Mouse (Mus musculus) macrophage (primary cell): ENCODE data around the gene Kxd1. TPM values are rescaled to one million over a fixed set of nuclear protein-coding genes. Genes with fewer than 3 reads are reported as not detected.

Experiments
- H3K27ac ChIP-seq: fragments of 350-480 bp; formaldehyde crosslinking; 2 replicates; pipeline ENCODE4 v1.9.0; 2021
- H3K36me3 ChIP-seq: fragments of 350-480 bp; formaldehyde crosslinking; 2 replicates; pipeline ENCODE4 v1.9.0; 2021; ENCODE audit errors: inconsistent target
- H3K4me3 ChIP-seq: fragments of 350-480 bp; formaldehyde crosslinking; 2 replicates; pipeline ENCODE4 v1.9.0; 2021; ENCODE audit errors: inconsistent target
- H3K79me2 ChIP-seq: fragments of 350-480 bp; formaldehyde crosslinking; 2 replicates; pipeline ENCODE4 v1.9.0; 2021; ENCODE audit errors: inconsistent target
- WGBS: methylation state at CpG from one replicate; pipeline ENCODE4 v1.1.7; 2026; ENCODE audit warnings: inconsistent platforms; ENCODE audit not compliant: missing documents; 5-methylcytosine and 5-hydroxymethylcytosine counted together
- polyA plus RNA-seq: library from polyadenylated mRNA; stranded (reverse); fragments of 250-400 nt; gene quantifications from 3 replicates; pipeline ENCODE4 v1.2.4, GENCODE M21; 2018; ENCODE audit warnings: inconsistent platforms

Kxd1 gene
- polyA plus RNA-seq, 1 experiment from 2014 or later = 80.3 TPM

DNA sequence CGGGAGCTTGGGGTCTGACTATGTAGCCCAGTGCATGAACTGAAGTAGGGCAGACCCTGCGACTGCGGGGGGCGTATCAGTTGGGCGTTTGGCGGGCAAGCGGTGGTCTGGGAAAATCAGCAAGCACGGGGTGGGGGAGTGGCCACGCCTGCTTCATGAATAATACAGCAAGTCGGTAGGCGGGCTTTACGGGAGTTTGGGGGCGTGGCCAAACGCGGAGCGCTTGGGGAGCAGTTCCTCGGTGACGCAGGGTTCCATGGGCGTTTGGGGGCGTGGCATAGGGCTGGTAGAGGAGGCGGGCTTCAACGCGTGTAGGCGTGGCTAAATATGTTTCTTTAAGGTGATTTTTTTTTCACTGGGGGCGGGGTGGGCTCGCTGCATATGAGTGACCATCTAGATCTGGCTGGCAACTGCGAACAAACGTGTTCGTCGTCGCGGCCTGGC is 10.9 kb upstream of the Kxd1 start:
- Histone ChIP-seq H3K4me3 (peak overlapping the region; percentile 96), H3K27ac (peak overlapping the region; percentile 91), H3K79me2 (peaks cover 41% of the 10 kb centered on the region), H3K36me3 (peaks cover 18% of the 10 kb centered on the region; the same call in 1 of the 2 replicates)
- WGBS = 0% methylated on average over 32 of the region's 32 CpGs

DNA sequence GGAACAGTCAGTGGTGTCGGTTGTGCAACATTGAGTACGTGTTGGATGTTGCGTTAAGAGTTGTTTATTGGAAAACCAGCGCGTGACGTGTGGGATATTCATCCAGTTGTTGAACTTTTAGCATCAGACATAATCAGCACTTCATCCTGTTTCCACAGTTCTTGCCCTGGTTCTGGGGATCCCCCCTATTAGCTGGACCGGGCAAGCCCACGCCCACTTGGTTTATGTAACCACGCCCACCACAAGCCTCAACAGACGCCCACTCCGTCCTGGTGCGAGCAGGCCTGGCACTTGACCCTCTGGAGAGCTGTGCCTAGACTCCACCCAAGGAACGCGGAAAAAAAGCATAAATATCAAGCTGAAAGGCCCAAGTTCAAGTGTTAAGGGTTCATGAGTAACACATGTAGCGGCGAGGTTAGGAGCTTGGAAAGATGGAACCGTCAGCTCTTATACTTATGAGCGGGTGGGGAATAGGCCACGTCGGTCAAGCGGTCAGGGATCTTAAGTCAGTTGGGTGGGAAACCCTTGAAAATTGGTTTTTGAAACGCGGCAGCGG is 10.3 kb upstream of the Kxd1 start:
- Histone ChIP-seq H3K4me3 (peak overlapping the region; percentile 96), H3K79me2 (peaks cover 36% of the 10 kb centered on the region), H3K27ac (peak overlapping the region; percentile 91), H3K36me3 (peaks cover 20% of the 10 kb centered on the region; the same call in 1 of the 2 replicates)
- 8% methylated on average over 24 of the region's 24 CpGs for WGBS

DNA sequence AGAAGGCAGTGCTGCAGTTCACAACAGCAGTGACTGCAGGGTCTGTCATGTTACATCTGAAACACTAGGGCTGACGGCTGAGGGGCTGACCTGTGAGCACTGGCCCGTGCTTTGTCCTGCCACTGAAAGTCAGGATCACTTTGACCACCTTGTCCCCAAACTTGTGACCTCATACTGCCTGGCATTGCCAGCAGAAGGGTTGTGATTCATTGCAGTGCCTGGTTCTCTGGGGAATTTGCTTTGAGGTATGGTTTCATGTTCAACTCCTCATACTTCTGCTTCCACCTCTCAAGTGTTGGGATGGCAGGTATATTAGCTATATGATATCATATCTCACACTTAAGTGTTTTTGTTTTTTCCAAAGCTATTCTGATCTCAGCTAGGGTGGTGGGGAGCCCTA is 7.9 kb upstream of the Kxd1 start:
- Histone ChIP-seq H3K27ac (no peak overlapping the region), H3K79me2 (peaks cover 24% of the 10 kb centered on the region), H3K4me3 (no peak overlapping the region), H3K36me3 (peaks cover 43% of the 10 kb centered on the region)
- WGBS = 96% methylated on average over 2 of the region's 2 CpGs

DNA sequence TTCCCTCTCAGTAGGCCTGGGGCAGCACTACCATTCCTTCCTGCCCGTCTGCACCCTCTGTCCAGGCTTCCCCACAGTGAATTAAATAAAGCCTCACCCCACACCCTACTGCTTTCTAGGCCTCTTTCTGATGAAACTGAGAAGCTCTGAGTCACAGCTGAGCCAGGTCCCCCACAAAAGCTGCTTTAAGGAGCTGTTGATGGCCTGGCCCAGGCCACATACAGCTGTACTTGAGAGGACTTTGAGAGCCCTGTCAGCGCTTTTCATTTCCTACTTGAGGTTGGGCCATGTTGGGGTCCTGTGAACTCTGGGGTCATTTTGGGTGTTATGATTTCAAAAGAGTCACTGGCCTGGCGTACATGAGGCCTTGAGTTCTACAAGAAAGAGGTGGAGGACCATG is 7.5 kb upstream of the Kxd1 start:
- no peak overlapping the region for H3K27ac ChIP-seq
- 94% methylated on average over 3 of the region's 3 CpGs for WGBS
- no peak overlapping the region for H3K4me3 ChIP-seq
- H3K79me2 ChIP-seq = peaks cover 24% of the 10 kb centered on the region
- peaks cover 47% of the 10 kb centered on the region for H3K36me3 ChIP-seq

DNA sequence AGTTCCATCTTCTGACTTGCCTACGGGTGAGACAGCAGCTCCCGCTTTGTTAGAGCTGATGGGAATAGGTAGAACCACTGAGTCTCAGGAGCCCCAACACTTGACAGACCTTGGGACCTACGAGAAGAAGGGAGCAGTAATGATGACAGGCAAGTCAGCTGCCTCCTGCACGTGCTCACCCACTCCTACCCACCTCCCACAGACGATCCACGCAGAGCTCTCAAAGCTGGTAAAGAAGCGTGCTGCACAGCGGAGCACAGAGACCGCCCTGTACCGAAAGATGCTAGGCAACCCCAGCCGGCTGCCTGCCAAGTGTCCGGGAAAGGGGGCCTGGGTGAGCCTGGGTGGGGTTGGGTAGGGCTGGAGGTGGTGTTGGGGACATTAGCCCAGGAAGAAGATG is 6.5 kb upstream of the Kxd1 start:
- H3K27ac ChIP-seq = no peak overlapping the region
- H3K79me2 ChIP-seq = peaks cover 26% of the 10 kb centered on the region
- H3K4me3 ChIP-seq = no peak overlapping the region
- H3K36me3 ChIP-seq = peaks cover 47% of the 10 kb centered on the region
- WGBS = 97% methylated on average over 8 of the region's 12 CpGs

DNA sequence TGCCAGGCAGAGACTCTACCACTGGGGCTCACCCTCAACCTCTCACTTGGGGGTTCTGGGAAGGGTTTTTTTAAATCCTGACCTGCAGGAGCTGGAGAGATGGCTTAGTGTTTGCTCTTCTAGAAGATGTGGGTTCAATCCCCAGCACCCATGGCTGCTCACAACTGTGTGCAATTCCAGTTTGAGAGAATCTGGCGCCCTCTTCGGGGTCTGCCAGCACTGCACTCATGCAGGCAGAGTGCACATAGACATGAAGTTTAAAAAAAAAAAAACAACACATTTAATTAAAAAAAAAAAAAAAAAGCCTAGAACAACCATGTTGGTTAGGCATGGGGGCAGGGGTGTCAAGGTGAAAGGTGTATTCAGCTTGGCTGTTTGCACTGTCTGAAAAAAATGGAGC is 2.6 kb upstream of the Kxd1 start:
- Histone ChIP-seq H3K4me3 (no peak overlapping the region), H3K36me3 (peaks cover 45% of the 10 kb centered on the region), H3K79me2 (peaks cover 41% of the 10 kb centered on the region), H3K27ac (0 out of 2 replicates have a peak overlapping the region, but pooled peaks have one; percentile 76)
- WGBS = 94% methylated on average over 2 of the region's 2 CpGs

DNA sequence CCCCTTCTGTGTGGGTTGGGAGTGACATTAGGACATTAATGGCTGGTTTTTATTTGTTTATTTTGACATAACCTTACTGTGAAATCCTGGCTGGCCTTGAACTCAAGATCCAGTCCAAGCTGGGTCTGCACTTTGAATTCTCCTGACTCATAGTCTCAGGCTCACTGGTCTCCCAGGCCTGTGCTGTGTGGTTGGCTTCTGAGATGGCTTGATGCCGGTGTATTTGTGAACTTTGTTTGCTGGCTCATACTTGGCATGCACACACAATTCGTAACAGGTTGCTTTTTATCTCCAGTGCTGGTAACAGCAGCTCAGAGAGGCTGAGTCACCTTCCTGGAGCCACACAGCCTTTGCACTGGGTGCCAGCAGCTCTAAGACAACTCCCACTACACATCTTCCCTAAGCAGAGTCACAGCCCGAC is 2.0 kb upstream of the Kxd1 start:
- 90% methylated on average over 3 of the region's 3 CpGs for WGBS
- Histone ChIP-seq H3K79me2 (peaks cover 41% of the 10 kb centered on the region), H3K27ac (peak overlapping the region; percentile 76), H3K4me3 (peak overlapping the region; percentile 92; the same call in 1 of the 2 replicates), H3K36me3 (peaks cover 39% of the 10 kb centered on the region)

DNA sequence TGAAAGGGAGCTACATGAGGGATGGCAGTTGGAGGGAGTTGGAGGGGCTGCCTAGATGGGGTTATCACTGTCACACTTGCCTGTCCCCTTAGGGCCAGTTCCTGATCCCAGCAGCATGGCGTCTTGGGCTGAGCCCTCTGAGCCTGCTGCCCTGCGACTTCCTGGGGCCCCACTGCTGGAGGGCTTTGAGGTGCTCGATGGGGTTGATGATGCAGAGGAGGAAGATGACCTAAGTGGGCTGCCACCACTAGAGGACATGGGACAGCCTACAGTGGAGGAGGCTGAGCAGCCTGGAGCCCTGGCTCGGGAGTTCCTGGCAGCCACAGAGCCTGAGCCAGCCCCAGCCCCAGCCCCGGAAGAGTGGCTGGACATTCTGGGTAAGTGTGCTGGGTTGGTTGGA is 1.5 kb upstream of the Kxd1 start:
- Histone ChIP-seq H3K36me3 (peaks cover 35% of the 10 kb centered on the region), H3K79me2 (peaks cover 41% of the 10 kb centered on the region), H3K4me3 (peak overlapping the region; percentile 92; the same call in 1 of the 2 replicates), H3K27ac (peak overlapping the region; percentile 76)
- 49% methylated on average over 5 of the region's 5 CpGs for WGBS

DNA sequence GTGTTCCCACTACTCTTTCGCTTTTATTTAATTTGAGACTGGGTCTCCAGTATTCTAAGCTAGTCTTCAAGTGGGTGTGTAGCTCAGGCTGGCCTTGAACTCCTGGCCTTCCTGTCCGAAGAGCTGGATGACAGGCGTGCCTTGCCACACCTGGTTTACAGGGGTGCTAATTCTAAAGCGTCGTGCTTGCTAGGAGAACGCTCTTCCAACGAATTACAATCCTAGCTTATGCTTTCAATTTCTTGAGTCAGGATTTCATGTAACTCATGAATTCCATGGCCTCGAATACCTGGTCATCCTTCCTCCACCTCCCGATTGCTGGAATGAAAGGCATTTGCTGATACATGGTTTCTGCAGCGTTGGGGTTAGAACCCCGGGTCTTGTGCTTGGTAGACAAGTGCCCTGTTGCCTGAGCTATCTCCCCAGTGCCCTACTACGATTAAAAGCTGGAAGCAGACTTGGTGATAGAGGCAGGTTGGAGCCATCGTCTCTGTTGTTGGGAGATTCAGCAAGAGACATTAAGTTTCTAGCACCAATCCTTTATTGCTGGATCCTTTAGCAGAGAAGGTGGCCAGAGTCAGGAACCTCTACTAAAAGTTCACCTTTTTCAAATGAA is 534 bp upstream of the Kxd1 start:
- Histone ChIP-seq H3K36me3 (peaks cover 26% of the 10 kb centered on the region), H3K79me2 (peaks cover 41% of the 10 kb centered on the region), H3K4me3 (peak overlapping the region; percentile 92), H3K27ac (peak overlapping the region; percentile 76)
- 16% methylated on average over 13 of the region's 13 CpGs for WGBS

DNA sequence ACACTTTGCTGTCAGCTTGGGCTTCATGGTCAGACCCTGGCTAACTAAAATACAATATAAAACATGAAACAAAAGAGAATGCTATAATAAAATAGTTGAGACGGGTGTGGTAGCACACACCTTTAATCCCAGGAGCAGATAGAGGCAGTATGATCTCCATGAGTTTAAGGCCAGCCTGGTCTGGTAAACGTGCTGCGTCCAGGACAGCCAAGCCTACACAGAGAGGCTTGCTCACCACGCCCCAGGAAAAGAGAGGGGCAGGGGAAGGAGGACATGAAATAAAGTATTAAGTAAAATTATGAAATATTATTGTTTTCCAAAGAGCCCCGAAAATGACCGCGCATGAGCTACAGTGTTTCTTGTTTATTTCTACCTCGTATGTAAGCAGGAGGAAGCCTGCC is 645 bp downstream of the Kxd1 start:
- whole genome bisulfite sequencing = under 1% methylated on average over 8 of the region's 8 CpGs
- Histone ChIP-seq H3K79me2 (peaks cover 48% of the 10 kb centered on the region), H3K27ac (peak overlapping the region; percentile 73), H3K4me3 (peak overlapping the region; percentile 69), H3K36me3 (peaks cover 17% of the 10 kb centered on the region)

DNA sequence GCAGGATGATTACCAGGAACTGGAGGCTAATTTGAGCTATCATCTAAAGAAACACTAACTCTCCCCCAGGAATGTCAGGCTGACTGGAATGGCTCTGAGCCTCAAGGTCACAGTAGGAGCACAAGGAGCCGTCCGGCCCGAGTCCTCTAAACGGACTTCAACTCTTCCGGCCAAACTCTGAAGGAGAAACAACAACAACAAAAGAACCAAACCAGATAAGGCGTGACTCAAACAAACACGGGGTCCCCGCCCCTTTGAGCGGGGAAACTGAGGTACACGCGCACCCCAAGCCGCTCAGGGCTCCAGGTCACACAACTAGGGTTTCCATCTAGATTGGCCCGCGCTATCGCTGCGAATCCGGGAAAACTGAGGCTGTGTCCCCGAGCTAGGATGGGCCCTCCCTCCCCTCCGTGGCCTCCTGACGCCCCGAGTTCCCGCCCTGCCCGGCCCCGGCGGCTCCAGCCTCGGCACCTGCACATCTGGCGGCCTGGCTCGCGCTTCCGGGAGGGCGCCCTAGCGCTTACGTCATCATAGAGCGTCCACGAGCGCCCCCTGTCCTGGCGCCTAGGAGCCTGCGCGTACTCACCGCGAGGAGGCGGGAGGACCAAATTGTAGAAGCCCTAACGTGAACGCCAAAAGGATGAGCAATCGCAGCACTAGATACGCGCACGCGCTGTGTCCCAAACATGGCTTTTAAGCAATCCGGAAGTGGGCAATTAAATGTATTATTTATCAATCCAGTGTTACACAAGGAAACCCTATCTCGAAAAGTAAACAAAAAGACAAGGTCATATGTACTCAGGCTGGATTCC is 5.0 kb downstream of the Kxd1 start:
- WGBS = 1% methylated on average over 49 of the region's 51 CpGs
- Histone ChIP-seq H3K36me3 (peaks cover 8% of the 10 kb centered on the region; the same call in 1 of the 2 replicates), H3K4me3 (peak overlapping the region; percentile 88), H3K27ac (peak overlapping the region; percentile 73), H3K79me2 (peaks cover 22% of the 10 kb centered on the region; the same call in 1 of the 2 replicates)

DNA sequence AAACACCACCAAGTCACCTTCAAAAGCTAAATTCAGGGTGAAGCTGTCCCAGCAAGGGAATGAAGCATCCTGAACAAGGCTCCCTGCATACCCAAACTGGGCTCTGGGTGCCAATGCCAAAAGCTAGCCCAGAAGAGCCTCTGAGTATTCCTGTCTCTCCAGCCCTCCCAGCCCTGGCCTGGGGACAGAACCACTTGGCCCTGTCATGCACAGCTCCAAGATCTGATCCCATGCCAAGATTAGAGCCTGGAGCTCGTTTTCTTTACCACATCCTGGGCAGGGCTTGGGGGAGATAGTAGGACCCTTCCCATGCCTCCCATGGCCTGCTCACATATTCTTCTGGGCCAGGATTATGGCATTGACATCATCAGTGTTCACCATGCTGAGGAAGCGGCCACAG is 8.2 kb downstream of the Kxd1 start:
- peaks cover 26% of the 10 kb centered on the region for H3K36me3 ChIP-seq
- no peak overlapping the region for H3K4me3 ChIP-seq
- WGBS = 100% methylated on average over 1 of the region's 2 CpGs
- H3K79me2 ChIP-seq = peaks cover 43% of the 10 kb centered on the region; the same call in 1 of the 2 replicates
- H3K27ac ChIP-seq = no peak overlapping the region

DNA sequence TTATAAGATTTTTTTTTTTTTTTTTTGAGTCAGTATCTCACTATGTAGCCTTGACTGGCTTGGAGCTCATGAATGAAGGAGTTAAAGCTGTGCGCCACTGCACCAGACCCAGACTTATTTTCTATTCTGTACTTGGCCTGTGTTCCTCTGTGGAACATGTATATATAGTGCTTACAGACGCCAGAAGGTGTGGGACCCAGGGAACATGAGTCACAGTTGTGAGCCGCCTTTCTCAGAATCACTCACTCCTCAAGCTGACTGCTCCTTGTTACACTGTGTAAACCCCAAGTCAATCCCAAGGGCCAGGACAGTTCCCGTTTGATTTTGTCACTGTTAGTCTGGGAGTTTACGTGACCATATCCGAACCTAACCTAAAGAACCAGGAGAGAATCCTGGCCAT is 8.7 kb downstream of the Kxd1 start:
- Histone ChIP-seq H3K27ac (no peak overlapping the region), H3K36me3 (peaks cover 32% of the 10 kb centered on the region), H3K4me3 (no peak overlapping the region), H3K79me2 (peaks cover 49% of the 10 kb centered on the region; the same call in 1 of the 2 replicates)
- 98% methylated on average over 6 of the region's 6 CpGs for WGBS

DNA sequence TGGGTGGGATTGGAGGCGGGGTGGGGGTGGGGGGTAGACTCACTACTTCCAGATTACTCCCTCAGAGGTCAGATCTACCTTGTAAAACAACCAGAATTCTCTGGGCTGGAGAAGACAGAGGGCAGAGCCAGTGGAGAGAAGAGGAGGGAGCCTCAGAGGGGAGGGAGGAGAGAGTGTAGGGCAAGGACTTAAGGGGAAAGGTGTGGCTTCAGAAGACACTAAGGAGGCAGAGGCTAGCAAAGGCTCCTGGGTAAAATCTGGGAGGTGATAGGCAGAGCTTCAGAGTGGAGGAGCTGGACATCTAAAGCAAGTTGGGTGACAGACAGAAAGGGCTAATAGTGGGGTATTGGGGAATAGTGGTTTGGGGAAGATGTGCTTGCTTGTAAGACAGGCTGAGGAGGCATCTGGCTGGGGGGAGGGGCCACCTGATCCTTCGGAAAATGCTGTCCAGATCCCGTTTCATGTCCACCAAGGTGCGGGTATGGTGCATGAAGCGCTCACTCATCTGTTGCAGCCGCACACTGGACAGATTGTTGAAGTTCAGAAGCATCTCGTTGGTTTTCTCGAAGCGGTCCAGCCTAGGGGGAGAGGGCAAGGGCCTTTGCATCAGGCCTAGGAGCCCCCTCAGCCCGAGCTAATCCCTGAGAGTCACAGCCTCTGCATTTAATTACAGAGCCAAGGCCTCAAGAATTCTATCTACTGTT is 9.7 kb downstream of the Kxd1 start:
- no peak overlapping the region for H3K27ac ChIP-seq
- H3K36me3 ChIP-seq = peaks cover 41% of the 10 kb centered on the region
- H3K4me3 ChIP-seq = no peak overlapping the region

More for the DNA sequence above, 9.7 kb downstream of the Kxd1 start:
- peaks cover 58% of the 10 kb centered on the region for H3K79me2 ChIP-seq
- WGBS = 98% methylated on average over 9 of the region's 10 CpGs
